Mouse (Mus musculus): ENCODE measurements around the gene Zbtb37. TPM values are rescaled to one million over a fixed set of nuclear protein-coding genes. Genes with fewer than 3 reads are reported as not detected.

Zbtb37 gene
- polyA plus RNA-seq, 1 experiment = 0.04 TPM

DNA sequence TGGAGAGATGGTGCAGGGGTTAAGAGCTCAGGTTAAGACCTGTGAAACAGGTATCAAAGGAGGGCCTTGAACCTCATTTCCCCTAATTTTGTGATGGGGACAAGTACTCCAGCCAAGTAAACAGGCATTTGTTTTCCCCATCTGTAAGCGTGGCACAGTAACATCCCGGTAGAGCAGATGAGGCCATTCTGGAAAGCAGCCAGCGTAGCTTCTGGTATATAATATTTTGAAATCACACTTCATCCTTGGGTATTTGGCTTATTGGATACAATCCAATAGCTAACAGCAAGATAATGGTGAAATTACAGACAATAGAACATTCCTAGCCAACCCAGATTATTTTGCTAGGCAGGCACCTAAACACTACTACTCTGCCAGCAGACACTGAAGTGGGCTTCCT lies 51.8 kb downstream of the Zbtb37 start:
- no peak overlapping the region for H3K4me3 ChIP-seq (replicated peaks)
- no peaks in the 10 kb centered on the region for H3K9me3 ChIP-seq
- H3K36me3 ChIP-seq (replicated peaks; ENCODE audit: low read length) = peaks cover 11% of the 10 kb centered on the region
- H3K4me1 ChIP-seq = peaks cover 35% of the 10 kb centered on the region
- no peak for TF ChIP-seq GATA1 (IDR thresholded peaks at IDR 0.05; ENCODE audit: borderline replicate concordance, low read length)
- TF ChIP-seq FLI1 (IDR thresholded peaks at IDR 0.05; ENCODE audit: low read length) = no peak
- peaks cover 6% of the 10 kb centered on the region for H3K27me3 ChIP-seq (replicated peaks)

DNA sequence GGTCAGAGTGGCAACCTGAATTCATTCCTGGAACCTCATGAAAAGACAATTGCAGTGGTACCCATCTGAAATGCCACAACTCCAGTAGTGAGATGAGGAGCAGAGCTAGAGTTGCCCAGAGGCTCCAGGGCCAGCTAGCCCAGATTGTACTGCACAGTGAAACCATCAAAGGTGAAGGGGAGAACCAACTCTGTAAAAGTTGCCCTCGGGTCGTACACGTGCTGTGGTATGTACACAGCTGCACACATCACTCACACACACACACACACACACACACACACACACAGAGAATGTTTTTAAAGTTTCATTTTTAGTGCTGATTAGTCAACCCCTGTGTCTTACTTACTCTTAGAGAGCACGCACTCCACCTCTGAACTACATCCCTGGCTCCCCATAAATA lies 53.3 kb downstream of the Zbtb37 start:
- no peaks in the 10 kb centered on the region for H3K27me3 ChIP-seq (replicated peaks)
- H3K9me3 ChIP-seq = no peaks in the 10 kb centered on the region
- peaks cover 35% of the 10 kb centered on the region for H3K4me1 ChIP-seq
- TF ChIP-seq GATA1 (IDR thresholded peaks at IDR 0.05; ENCODE audit: borderline replicate concordance, low read length) (no peak), FLI1 (IDR thresholded peaks at IDR 0.05; ENCODE audit: low read length) (no peak)
- H3K36me3 ChIP-seq (replicated peaks; ENCODE audit: low read length) = peaks cover 23% of the 10 kb centered on the region
- H3K4me3 ChIP-seq (replicated peaks) = no peak overlapping the region

- H3K4me1 ChIP-seq = peaks cover 34% of the 10 kb centered on the region
- TF ChIP-seq GATA1 (IDR thresholded peaks at IDR 0.05; ENCODE audit: borderline replicate concordance, low read length) (no peak), FLI1 (IDR thresholded peaks at IDR 0.05; ENCODE audit: low read length) (no peak)
- H3K9me3 ChIP-seq = no peaks in the 10 kb centered on the region
- peaks cover 26% of the 10 kb centered on the region for H3K36me3 ChIP-seq (replicated peaks; ENCODE audit: low read length)
- no peak overlapping the region for H3K4me3 ChIP-seq (replicated peaks)
- H3K27me3 ChIP-seq (replicated peaks) = no peaks in the 10 kb centered on the region
Observed at GRCm38 (mm10) chr1:160980537-160981234, 54.0 kb downstream of the Zbtb37 start.

GRCm38 (mm10) chr1:160980021-160980420 lies 54.6 kb downstream of the Zbtb37 start:
- H3K4me3 ChIP-seq (replicated peaks) = peak overlapping the region; percentile 64
- H3K9me3 ChIP-seq = no peaks in the 10 kb centered on the region
- H3K4me1 ChIP-seq = peaks cover 32% of the 10 kb centered on the region
- TF ChIP-seq GATA1 (IDR thresholded peaks at IDR 0.05; ENCODE audit: borderline replicate concordance, low read length) (0 out of 3 replicates have a peak, but pooled peaks have one; percentile 6), FLI1 (IDR thresholded peaks at IDR 0.05; ENCODE audit: low read length) (no peak)
- no peaks in the 10 kb centered on the region for H3K27me3 ChIP-seq (replicated peaks)
- peaks cover 30% of the 10 kb centered on the region for H3K36me3 ChIP-seq (replicated peaks; ENCODE audit: low read length)

- TF ChIP-seq GATA1 (IDR thresholded peaks at IDR 0.05; ENCODE audit: borderline replicate concordance, low read length) = no peak
- TF ChIP-seq FLI1 (IDR thresholded peaks at IDR 0.05; ENCODE audit: low read length) = no peak
- H3K27me3 ChIP-seq (replicated peaks) = no peaks in the 10 kb centered on the region
Observed at GRCm38 (mm10) chr1:160978071-160978735, 56.4 kb downstream of the Zbtb37 start, which contains the start of gene Serpinc1. TSS of gene Serpinc1 (plus strand) at chr1:160978585.

GRCm38 (mm10) chr1:160968643-160969042 lies 66.0 kb downstream of the Zbtb37 start:
- no peaks in the 10 kb centered on the region for H3K9me3 ChIP-seq
- H3K27me3 ChIP-seq (replicated peaks) = no peaks in the 10 kb centered on the region
- H3K36me3 ChIP-seq (replicated peaks; ENCODE audit: low read length) = peaks cover 99% of the 10 kb centered on the region
- H3K4me3 ChIP-seq (replicated peaks) = no peak overlapping the region
- H3K4me1 ChIP-seq = peaks cover 10% of the 10 kb centered on the region
- TF ChIP-seq FLI1 (IDR thresholded peaks at IDR 0.05; ENCODE audit: low read length) = no peak
- no peak for TF ChIP-seq GATA1 (IDR thresholded peaks at IDR 0.05; ENCODE audit: borderline replicate concordance, low read length)

More at GRCm38 (mm10) chr1:160978071-160978735, 56.4 kb downstream of the Zbtb37 start, which contains the start of gene Serpinc1:
- no peak within 1 kb of the TSS for H3K4me3 ChIP-seq (replicated peaks)
- peaks cover 28% of the 10 kb centered on the region for H3K4me1 ChIP-seq
- peaks cover 48% of the 10 kb centered on the region for H3K36me3 ChIP-seq (replicated peaks; ENCODE audit: low read length)
- no peaks in the 10 kb centered on the region for H3K9me3 ChIP-seq

- TF ChIP-seq FLI1 (IDR thresholded peaks at IDR 0.05; ENCODE audit: low read length) (no peak), GATA1 (IDR thresholded peaks at IDR 0.05; ENCODE audit: borderline replicate concordance, low read length) (no peak)
- no peaks in the 10 kb centered on the region for H3K9me3 ChIP-seq
- no peak overlapping the region for H3K4me3 ChIP-seq (replicated peaks)
- H3K27me3 ChIP-seq (replicated peaks) = no peaks in the 10 kb centered on the region
- H3K36me3 ChIP-seq (replicated peaks; ENCODE audit: low read length) = peaks cover 99% of the 10 kb centered on the region
- peaks cover 13% of the 10 kb centered on the region for H3K4me1 ChIP-seq
Observed at GRCm38 (mm10) chr1:160967268-160967667, 67.4 kb downstream of the Zbtb37 start.

DNA sequence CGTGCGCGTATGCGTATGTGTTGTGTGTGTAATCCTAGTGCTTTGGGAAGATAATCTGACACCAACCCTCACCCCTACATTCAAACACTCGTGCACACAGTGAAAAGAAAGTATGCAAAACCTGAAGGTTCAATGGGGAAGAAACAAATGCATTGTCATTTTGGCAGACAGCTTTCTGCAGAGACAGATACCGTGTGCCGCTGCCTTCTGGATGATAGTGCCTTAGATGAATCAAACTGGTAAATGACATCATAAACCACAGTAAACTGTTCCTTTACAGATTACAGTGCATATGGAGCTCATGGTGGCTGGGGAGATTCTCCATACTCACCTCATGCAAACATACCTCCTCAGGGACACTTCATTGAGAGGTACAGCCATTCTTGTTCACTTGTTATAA lies 71.5 kb downstream of the Zbtb37 start:
- TF ChIP-seq GATA1 (IDR thresholded peaks at IDR 0.05; ENCODE audit: borderline replicate concordance, low read length) = no peak
- TF ChIP-seq FLI1 (IDR thresholded peaks at IDR 0.05; ENCODE audit: low read length) = no peak
- H3K36me3 ChIP-seq (replicated peaks; ENCODE audit: low read length) = peaks cover 95% of the 10 kb centered on the region

More for the DNA sequence above, 71.5 kb downstream of the Zbtb37 start:
- no peaks in the 10 kb centered on the region for H3K9me3 ChIP-seq
- peaks cover 3% of the 10 kb centered on the region; the same call in 1 of the 2 replicates for H3K4me1 ChIP-seq
- H3K4me3 ChIP-seq (replicated peaks) = no peak overlapping the region
- no peaks in the 10 kb centered on the region for H3K27me3 ChIP-seq (replicated peaks)

Other genes starting within 250 kb of the Zbtb37 start
- gene Rabgap1l, start 241.6 kb downstream of the Zbtb37 start, polyA plus RNA-seq (2012; ENCODE audit: insufficient read depth, low replicate concordance) = 85.7 and 96.3 TPM in 2 replicates
- 0.37 TPM in 1 of 2 replicates, not detected in the other for gene Rc3h1, start 128.4 kb downstream of the Zbtb37 start, polyA plus RNA-seq (2012; ENCODE audit: insufficient read depth, low replicate concordance)
- 0.54 and 2.0 TPM in 2 replicates for gene Serpinc1, start 56.3 kb downstream of the Zbtb37 start, polyA plus RNA-seq (2012; ENCODE audit: insufficient read depth, low replicate concordance)
- gene Dars2, start 35.8 kb upstream of the Zbtb37 start, polyA plus RNA-seq (2012; ENCODE audit: insufficient read depth, low replicate concordance) = 0.46 TPM in 1 of 2 replicates, not detected in the other
- 1.2 and 3.9 TPM in 2 replicates for gene Cenpl, start 35.9 kb upstream of the Zbtb37 start, polyA plus RNA-seq (2012; ENCODE audit: insufficient read depth, low replicate concordance)
- gene Klhl20, start 96.7 kb upstream of the Zbtb37 start, polyA plus RNA-seq (2012; ENCODE audit: insufficient read depth, low replicate concordance) = 1.5 TPM in 1 of 2 replicates, not detected in the other
- not detected in 2 replicates for gene Ankrd45, start 107.8 kb upstream of the Zbtb37 start, polyA plus RNA-seq (2012; ENCODE audit: insufficient read depth, low replicate concordance)
- gene Tex50, start 124.5 kb upstream of the Zbtb37 start, polyA plus RNA-seq (2012; ENCODE audit: insufficient read depth, low replicate concordance) = not detected in 2 replicates
- 22.2 and 25.0 TPM in 2 replicates for gene Prdx6, start 216.4 kb upstream of the Zbtb37 start, polyA plus RNA-seq (2012; ENCODE audit: insufficient read depth, low replicate concordance)